Mouse (Mus musculus): Measurements from ENCODE around the gene Rnase1. TPM values are rescaled to one million over a fixed set of nuclear protein-coding genes. Genes with fewer than 3 reads are reported as not detected.

Gene Rnase1
- total RNA-seq, 2 experiments from 2014 or later = not detected

GRCm38 (mm10) chr14:51095736-51096524 is 50.7 kb downstream of the Rnase1 start:
- DNase-seq = no peak
- intact Hi-C loops (cut with DNase I) = loop anchor here (2.0 kb wide), 1 partner anchor 69 kb away; no protein-coding TSS in a partner anchor

Other genes with a start within 250 kb of the Rnase1 start
- gene Klhl33, start 249.3 kb downstream of the Rnase1 start, total RNA-seq (2021) = 10 to 100 TPM; 14.5 to 22.5 TPM
- 10 to 100 TPM; 59.4 to 63.9 TPM for gene Osgep, start 221.9 kb downstream of the Rnase1 start, total RNA-seq (2021)
- 10 to 100 TPM; 26.3 to 29.4 TPM for gene Apex1, start 221.8 kb downstream of the Rnase1 start, total RNA-seq (2021)
- gene Pip4p1, start 215.9 kb downstream of the Rnase1 start, total RNA-seq (2021) = 10 to 100 TPM; 19.2 to 21.8 TPM
- 10 to 100 TPM; 15.6 to 17.3 TPM for gene Pnp, start 215.7 kb downstream of the Rnase1 start, total RNA-seq (2021)
- 10 to 100 TPM; 11.1 to 13.0 TPM for gene Gm49342, start 202.3 kb downstream of the Rnase1 start, total RNA-seq (2021)
- 1 to 10 TPM in 1 of 2 experiments, under 1 TPM in 1; 0.39 to 1.2 TPM for gene Pnp2, start 190.8 kb downstream of the Rnase1 start, total RNA-seq (2021)
- gene Rnase10, start 139.0 kb downstream of the Rnase1 start, total RNA-seq (2021) = under 1 TPM in 1 of 2 experiments, not detected in 1; 0.22 TPM
- not detected for gene Rnase9, start 104.9 kb downstream of the Rnase1 start, total RNA-seq (2021)
- not detected for gene Rnase11, start 96.6 kb downstream of the Rnase1 start, total RNA-seq (2021)
- not detected for gene Rnase12, start 89.1 kb downstream of the Rnase1 start, total RNA-seq (2021)
- not detected for gene Olfr750, start 72.3 kb downstream of the Rnase1 start, total RNA-seq (2021)
- gene Rnase4, start 55.7 kb downstream of the Rnase1 start, total RNA-seq (2021) = 10 to 100 TPM; 45.7 to 58.6 TPM
- 1 to 10 TPM; 5.8 to 6.5 TPM for gene Ang, start 55.6 kb downstream of the Rnase1 start, total RNA-seq (2021)
- not detected for gene Eddm3b, start 32.4 kb downstream of the Rnase1 start, total RNA-seq (2021)
- gene Rnase6, start 22.9 kb downstream of the Rnase1 start, total RNA-seq (2021) = 1 to 10 TPM in 1 of 2 experiments, under 1 TPM in 1; 0.43 to 1.1 TPM
- gene Rnase2b, start 15.5 kb upstream of the Rnase1 start, total RNA-seq (2021) = not detected
- not detected for gene Ang2, start 52.4 kb upstream of the Rnase1 start, total RNA-seq (2021)
- not detected for gene Ear14, start 56.6 kb upstream of the Rnase1 start, total RNA-seq (2021)
- gene Rnase2a, start 109.3 kb upstream of the Rnase1 start, total RNA-seq (2021) = not detected
- not detected for gene Gm7247, start 215.0 kb upstream of the Rnase1 start, total RNA-seq (2021)

All from heart, postnatal 14 days (tissue).